Mouse (Mus musculus): ENCODE measurements around the gene Syp.

Gene Syp

DNA sequence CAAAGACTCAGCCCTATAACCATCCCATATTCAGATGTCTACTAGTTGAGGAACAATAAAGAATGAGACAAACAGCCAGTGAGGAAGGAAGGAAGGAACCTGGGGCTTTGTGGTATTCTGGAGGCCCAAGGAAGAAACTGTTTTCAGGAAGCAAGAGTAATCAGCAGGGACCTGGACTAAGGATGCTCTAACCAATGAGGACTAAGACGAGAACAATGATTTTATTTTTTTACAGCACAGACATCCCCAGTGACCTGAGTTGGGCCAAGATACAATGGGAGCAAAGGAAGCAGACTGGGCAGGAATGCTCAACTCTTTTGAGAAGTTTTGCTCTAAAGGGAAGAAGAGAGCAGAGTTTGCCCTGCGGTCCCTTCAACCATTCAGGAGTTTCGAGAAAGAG, 24.7 kb downstream of the Syp start:
- no peak for DNase-seq (ENCODE audit: low spot score)

DNA sequence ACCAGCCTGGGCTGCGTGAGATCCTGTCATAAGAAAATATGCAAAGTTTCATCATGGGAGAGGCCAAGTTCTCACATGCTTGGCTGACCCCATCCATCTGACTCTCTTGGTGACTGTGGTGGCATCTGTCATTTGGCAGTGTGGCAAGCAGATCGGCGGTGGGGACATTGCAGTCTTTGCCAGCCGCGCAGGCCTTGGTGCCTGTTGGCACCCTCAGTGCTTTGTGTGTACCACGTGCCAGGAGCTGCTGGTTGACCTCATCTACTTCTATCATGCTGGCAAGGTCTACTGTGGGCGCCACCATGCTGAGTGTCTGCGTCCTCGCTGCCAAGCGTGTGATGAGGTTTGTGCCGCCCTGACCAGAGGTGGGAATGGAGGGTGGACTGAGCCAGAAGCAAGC, 26.5 kb downstream of the Syp start:
- no peak for DNase-seq (ENCODE audit: low spot score)

DNA sequence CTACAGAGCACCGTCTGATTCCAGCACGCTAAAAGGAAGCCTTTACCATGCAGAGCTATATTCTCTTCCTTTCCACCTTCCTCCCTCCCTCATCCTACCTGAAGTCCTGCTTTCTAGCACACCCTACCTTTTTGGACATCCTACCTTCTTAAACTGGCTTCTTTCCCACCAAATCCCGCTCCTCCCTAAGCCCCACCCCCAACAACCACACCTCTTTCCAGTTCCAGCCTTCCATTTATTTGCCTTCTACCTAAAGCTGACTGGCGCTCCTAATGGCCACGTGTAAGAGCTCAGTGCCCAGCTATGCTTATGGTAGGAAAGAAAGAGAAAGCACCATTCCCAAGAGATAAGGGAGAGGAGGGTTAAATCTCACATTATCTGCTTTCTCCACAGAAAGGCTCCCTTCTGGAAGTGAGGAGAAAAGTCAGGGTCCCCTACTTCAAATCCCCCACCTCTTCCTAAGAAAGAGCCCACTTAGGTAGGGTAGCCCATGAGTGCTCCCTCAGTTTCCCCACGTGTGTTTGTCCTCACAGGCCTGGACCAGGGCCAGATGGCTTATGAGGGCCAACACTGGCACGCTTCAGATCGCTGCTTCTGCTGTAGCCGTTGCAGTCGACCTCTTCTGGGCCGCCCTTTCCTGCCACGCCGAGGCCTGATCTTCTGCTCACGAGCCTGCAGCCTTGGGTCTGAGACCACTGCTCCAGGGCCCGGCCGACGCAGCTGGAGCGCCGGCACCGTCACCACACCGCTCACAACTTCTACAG, 27.6 kb downstream of the Syp start:
- DNase-seq (ENCODE audit: low spot score) = no peak

DNA sequence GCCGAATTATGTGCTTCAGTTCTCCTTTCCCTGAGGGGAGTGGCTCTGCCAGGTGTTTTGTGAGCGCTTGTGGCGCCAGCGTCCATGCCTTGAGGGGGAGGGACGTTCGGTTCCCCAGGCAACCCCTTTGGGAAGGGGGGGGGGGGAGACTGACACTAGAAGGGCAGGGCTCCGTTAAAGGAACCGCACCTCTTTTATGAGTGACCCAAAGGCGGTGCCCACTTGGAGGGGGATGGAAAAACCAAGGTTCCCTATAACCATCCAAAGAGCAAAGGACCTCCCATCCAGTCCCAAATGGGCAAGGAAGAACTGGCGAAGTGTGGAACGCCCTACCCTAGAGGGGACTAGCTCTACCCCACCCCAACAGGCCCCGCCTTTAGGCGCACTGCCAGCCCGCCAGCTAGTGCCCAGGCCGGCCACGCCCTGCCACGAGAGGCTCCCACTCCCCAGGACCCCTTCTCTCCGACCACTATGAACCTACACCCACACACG, 32.2 kb downstream of the Syp start:
- DNase-seq (ENCODE audit: low spot score) = peak; percentile 67

DNA sequence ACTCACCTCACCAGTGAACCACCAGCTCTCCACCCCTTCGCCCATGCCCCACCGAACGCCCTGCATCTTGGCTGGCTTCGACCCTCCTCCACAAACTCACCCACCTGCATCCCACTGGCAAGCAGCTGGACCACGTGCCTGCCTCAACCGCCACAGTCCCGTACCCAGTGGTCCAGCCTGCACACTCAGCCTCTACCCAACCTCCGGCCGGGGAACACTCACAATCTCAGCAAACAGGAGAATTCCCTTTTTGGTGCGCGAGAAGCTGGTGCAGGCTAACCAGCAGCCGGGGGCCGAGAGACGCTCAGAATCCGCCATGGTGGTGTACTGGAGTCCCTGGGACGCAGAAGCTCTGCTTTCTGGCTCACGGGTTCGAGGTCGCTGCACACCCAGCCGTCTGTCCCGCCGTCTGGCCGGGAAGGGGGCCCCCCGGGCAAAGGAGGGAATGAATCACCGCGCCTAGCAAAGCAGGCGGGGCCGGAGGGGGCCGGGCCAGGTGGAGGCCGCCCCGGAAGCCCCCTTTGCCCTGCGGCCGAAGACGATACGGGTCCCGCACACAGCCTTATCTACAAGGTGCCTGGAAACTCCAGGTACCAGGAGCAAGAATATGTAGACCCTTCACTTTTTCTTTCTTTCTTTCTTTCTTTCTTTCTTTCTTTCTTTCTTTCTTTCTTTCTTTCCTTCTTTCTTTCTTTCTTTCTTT, 32.8 kb downstream of the Syp start, which contains the start of gene Plp2:
Gene Plp2 (minus strand): TSS at position 470 of the 703 bp plus-strand sequence.
- peak; percentile 43 for DNase-seq (ENCODE audit: low spot score)

DNA sequence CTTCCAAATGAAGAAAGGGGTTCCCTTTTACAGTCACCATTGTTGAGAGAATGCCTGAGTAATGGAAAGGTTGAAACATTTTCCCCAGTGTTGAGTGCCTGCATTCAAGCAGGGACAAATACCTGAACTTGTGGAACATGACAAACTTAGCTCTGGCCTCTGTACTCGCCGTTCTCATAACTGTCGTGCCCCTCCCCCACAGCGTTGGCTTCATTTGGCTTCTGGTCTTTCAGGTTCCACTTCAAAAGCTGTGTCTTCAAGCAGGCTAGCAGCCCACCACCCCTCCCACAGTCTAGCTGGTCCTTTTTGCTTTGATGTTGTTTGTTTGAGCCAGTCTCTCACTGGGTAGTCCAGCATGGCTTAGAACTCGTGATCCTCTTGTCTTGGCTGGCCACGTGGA, 34.5 kb downstream of the Syp start:
- no peak for DNase-seq (ENCODE audit: low spot score)

DNA sequence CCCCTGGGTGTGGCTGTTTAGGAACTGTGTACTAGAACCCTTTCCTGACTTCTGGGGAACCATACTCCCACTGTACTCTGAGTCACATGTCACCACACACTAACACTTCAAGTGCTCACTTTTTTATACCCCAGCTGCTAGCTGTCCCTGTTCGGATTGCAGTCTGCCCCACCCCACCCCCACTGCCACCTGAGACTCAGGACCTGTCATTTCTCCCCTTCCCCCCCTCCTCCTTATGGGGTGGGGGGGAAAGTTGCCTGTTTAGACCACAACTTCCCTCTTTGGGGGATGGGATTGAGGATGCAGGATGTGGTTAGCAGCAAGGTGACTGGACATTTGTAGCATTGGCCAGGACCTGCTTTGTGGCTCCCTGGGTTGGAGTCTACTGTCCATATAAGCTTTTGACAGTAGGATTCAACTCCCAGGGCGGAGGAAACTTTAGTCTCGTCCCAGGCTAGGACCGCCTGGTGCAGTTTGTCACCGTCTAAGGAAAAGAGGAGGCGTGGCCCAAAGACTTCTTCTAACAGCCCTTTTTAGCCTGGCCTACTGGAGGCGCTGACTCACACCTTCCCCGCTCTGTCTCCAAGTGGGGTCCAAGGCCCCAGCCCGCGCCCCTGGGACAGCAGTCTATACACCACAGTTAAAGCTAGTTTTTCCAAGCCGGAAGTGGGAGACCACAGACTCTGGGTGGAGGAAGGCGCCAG, 35.5 kb downstream of the Syp start:
- DNase-seq (ENCODE audit: low spot score) = no peak

DNA sequence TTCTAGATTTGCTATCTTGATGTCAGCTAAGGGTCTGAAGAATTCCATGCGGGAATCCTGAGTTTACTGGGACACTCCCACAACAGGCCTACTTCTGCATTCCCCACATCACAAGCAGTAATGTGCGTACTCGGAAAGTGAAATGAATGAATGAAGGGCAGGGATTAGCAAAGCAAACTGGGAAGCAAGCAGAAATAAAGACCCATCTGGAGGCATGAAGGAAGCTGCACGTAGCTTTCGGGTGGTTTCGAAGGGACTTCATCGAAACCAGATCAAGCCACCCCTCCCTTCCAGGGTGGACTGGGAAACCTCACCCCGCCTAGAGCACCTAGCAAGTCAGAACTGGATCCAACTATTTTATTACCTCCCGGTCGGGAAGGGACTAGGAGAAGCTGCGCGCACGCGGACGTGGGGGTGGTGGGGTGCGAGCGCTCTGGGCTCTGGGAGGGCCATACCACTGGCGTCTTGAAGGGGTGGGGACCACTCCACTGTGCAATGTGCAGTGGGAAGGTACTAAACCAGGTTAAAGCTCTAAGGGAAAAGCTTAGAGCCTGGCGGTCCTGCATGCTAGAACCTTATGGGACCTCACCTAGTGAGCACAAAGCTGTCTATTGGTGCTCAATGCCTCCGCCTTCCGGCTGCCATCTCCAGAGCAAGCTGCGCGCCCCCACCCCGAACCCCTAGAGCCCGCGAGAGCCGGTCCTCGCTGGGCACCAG, 36.2 kb downstream of the Syp start:
- no peak for DNase-seq (ENCODE audit: low spot score)

DNA sequence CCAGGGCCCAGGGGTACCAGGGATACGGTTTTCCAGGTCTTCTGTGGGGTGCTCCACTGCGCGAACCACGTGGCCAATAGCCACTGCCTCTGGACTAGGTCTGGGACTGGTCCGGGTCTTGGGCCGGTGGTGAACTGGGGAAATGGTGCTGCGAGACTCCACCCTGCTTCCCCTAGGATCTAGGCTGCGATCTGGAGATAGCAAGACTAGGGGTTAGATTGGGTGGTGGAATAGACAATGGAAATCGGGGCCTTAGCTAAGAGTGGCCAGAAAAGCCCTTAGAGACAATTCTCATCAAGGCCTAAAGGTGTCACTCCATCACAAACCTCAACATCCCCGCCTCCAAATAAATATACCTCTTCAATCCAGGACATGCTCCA, 36.7 kb downstream of the Syp start:
- no peak for DNase-seq (ENCODE audit: low spot score)

DNA sequence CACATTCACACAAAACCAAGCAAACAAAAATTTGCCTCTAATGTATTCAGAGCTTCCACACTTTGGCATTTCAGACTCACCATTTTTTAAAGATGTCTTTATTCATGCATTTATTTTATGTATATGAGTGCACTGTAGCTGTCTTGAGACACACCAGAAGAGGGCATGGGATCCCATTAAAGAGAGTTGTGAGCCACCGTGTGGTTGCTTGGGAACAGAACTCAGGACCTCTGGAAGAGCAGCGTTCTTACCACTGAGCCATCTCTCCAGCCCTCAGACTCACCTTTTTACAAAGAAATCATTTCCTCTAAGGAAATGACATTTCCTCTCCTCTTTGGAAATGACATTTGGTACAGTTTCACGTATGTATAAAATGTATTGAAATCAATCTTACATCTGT, 40.7 kb downstream of the Syp start:
- no peak for DNase-seq (ENCODE audit: low spot score)

DNA sequence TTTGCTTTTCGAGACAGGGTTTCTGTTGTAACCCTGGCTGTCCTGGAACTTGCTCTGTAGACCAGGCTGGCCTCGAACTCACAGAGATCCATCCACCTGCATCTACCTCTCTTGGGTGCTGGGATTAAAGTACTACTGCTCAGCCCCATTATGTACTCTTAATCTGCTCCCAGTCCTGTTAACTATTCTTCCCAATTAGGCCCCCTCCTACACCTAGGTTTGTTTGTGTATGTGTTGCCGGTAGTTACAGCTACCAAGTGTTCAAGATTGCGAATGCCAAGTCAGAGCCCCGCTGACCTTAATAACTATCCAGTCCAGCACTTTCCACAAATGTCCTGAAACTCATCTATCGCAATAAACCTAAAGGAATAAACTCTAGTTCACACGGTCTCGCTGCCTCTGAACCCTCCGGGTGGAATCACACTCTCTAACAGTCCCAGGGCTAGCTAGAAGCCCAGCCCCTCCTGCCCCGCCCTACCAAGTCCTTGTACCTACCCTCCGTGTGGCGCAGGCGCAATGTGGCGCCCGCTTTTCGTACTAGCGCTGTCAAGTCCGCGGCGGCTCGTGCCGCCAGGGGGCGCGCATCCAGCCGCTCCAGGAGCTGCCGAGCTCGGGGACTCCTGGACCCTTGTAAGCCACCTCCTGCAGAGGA, 41.3 kb downstream of the Syp start:
- DNase-seq (ENCODE audit: low spot score) = peak; percentile 80

DNA sequence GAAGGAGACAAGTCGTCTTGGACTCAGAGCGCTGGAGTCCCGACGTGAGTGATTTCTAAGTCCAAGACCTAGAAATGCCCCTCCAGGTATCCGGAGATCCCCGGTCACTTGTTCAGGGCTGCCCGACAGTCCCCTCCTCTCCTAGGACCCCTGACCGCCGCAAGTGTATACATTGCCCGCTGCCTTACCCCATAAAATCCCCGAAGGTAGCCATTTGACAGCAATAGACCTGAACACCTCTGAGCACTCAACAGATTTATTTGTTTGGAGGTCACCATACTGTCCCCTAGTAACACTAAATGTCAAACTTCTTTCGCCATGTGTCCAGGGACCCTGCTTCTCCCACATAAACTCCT, 41.8 kb downstream of the Syp start:
- no peak for DNase-seq (ENCODE audit: low spot score)

DNA sequence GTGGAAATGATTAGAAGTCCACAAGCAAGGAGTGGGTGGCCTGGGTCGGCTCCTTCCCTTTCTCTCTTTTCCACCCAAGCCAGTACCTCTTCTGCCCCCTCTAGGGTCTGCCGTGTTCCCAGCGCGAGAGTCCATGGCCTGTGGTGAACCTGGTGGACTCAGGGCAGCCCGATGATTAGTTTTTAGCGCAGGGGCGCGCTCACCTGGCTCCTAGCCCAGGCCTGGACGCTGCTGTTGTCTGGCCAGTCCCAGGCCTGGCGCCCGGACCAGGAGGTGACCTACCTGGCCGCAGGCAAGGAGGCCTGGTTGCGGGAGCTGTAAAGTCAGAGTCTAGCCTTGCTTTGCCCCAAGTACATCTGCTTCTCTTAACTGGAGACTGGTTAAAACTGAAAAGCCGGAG, 42.6 kb downstream of the Syp start, which contains the start of gene Magix:
Gene Magix (minus strand): TSS at position 388 of the 400 bp plus-strand sequence.
- no peak for DNase-seq (ENCODE audit: low spot score)

DNA sequence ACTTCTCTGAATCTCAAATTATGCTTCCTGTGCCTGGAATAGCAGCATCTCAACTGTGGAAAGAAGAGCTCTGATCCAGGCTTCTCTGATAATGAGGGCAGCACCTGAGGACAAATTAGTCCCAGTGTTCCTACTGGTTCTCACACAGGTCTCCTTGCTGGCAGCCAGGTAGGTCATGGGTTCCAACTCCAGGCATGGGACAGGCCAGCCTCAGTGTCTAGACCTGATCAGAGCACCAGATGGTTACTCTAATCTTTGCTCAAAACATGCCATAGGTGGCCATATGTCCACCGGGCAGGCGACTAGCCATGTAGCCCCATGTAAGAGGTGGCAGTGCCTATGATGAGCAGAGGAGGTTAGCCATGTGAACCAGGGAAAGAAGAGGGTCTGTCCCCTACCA, 50.0 kb downstream of the Syp start:
- no peak for DNase-seq (ENCODE audit: low spot score)

DNA sequence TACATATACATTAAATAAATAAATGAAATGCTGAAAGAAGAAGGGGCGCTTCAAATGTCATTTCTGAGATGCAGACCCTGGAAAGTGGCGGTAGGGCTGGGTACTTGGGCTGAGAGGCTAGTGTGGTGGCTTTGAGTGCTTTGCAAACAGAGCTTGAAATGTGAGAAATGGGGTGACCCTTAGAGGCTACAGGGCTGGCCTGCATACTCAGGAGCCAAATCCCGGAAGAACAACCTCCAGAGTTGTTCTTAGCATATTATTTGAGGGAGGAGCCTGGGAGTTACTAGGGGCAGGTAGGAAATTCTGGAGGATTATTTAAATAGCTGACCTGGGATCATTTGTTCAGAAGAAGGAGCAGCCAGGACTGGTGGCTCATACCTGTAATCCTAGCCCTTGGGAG, 52.2 kb downstream of the Syp start:
- DNase-seq (ENCODE audit: low spot score) = no peak

DNA sequence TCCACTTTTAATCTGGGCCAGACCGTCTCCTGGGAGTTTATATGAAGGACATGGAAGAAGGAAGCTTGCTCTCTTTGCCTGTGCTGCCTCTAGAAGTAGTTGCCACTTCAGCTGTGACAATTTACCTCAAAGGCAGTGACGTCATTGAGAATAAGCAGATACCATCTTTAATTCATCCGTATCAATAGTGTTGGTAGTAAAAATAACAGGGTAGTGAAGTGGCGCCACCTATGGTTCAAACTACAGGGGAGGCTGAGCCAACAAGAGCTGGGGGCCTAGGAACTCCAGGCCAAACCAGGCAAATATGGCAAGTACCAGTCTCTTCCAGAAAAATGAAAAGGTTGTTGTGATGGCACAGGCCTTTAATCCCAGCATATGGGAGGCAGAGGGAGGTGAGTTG, 54.6 kb downstream of the Syp start:
- no peak for DNase-seq (ENCODE audit: low spot score)

DNA sequence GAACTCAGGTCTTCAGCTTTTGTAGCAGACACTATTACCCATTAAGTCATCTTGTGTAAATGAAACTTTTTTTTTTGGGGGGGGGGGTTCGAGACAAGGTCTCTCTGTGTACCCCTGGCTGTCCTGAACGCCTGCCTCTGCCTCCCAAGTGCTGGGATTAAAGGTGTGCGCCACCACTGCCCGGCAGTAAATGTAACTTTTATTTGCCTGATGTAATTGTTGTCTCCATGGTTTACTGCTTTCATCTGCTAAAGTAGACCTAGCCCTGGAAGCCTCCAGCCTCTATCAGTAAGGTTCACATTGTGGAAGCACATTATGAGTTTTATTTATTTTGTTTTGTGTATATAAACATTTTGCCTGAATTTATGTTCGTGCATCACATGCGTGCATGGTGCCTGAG, 58.2 kb downstream of the Syp start:
- DNase-seq (ENCODE audit: low spot score) = no peak

DNA sequence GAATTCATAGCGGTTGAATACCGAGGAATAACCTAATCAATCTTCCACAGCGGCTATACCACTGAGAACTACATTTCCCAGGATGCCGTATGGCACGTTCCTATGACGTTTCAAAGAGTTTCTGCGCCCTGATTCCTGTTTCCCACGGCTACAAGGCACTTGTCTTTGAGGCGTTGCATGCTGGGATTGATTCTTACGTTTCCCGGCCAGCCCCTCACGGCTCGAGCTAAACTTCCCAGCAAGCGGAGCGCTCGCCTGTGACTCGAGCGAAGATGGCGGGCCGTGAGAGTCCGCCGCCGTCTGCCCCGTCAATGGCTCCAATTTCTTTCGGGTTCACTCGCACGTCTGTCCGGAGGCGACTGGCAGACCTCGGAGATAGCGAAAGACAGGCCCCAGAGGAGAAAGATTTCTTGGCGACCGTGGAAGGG, 58.7 kb downstream of the Syp start, which contains the start of gene Gpkow:
Gene Gpkow (plus strand): TSS at position 178 of the 428 bp plus-strand sequence.
- DNase-seq (ENCODE audit: low spot score) = peak; percentile 51

Data from urinary bladder, postnatal 25 days (tissue).